Mouse (Mus musculus) small intestine, adult 2 months (tissue): Measurements from ENCODE around the gene Pam.

Experiments used
- CTCF ChIP-seq: fragments of 200-500 bp; IDR thresholded peaks from 2 replicates; pipeline ENCODE4 v1.5.1; 2012; ENCODE audit warnings: low read depth, mild to moderate bottlenecking, control low read depth, inconsistent platforms, low read length, moderate library complexity, mixed read lengths; ENCODE audit not compliant: insufficient replicate concordance, insufficient read length; ENCODE audit errors: extremely low read depth
- POLR2A ChIP-seq: fragments of 200-500 bp; IDR thresholded peaks from 2 replicates; pipeline ENCODE4 v1.6.1; 2012; ENCODE audit warnings: low read depth, mild to moderate bottlenecking, control low read depth, inconsistent platforms, low read length, moderate library complexity

DNA sequence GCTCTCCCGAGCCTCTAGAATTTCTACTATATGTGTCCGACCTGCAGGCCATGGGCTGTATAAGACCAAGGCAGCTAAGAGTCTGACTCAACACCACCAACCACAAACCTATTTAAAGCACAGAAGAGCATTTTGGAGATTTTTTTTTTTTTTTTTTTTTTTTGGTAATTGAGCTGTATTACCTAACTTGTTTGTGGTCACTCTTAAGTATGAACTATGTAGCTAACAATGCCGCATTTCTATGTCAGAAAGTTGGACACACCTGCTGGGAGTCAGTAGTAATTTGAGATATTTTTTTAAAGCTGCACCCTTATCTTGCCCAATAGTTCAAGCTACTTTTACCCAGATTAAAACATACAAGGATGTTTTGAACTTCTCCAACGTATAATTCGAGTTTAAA lies 66.4 kb downstream of the Pam start:
- TF ChIP-seq CTCF = no peak
- TF ChIP-seq POLR2A = no peak
